Mouse (Mus musculus) olfactory bulb, adult 2 months (tissue): ENCODE results near the gene Snx17.

Experiments used
- CTCF ChIP-seq: fragments of 200-500 bp; IDR thresholded peaks from 2 replicates; pipeline ENCODE4 v1.5.1; 2012; ENCODE audit warnings: low read depth, mild to moderate bottlenecking, low read length, moderate library complexity; ENCODE audit not compliant: insufficient read depth
- POLR2A ChIP-seq: fragments of 200-500 bp; IDR thresholded peaks from 2 replicates; pipeline ENCODE4 v1.6.1; 2012; ENCODE audit warnings: mild to moderate bottlenecking, low read depth, low read length, moderate library complexity; ENCODE audit not compliant: insufficient read depth

GRCm38 (mm10) chr5:31201042-31201741, 8.2 kb downstream of the Snx17 start:
- no peak for TF ChIP-seq CTCF
- no peak for TF ChIP-seq POLR2A
